Mouse (Mus musculus) liver, embryonic 15.5 days (tissue): ENCODE results near the gene Lingo1. TPM values are rescaled to one million over a fixed set of nuclear protein-coding genes. Genes with fewer than 3 reads are reported as not detected.

Experiments used
- ATAC-seq: fragments of 200-750 bp; cut with Nextera tagmentation; 2 replicates; pipeline ENCODE4 v1.8.0; 2017; ENCODE audit warnings: moderate number of reproducible peaks, mild to moderate bottlenecking, moderate library complexity; ENCODE audit not compliant: insufficient read depth
- H3K27ac ChIP-seq: fragments of 300-500 bp; sonication (generic); replicated peaks from 2 replicates; pipeline ENCODE4 v1.5.1; 2015; ENCODE audit warnings: mild to moderate bottlenecking, inconsistent platforms
- H3K27me3 ChIP-seq: fragments of 300-500 bp; sonication (generic); 2 replicates; pipeline ENCODE4 v1.6.1; 2015; ENCODE audit warnings: mild to moderate bottlenecking, inconsistent platforms
- H3K36me3 ChIP-seq: fragments of 300-500 bp; sonication (generic); replicated peaks from 2 replicates; pipeline ENCODE4 v1.6.1; 2015; ENCODE audit warnings: moderate library complexity, mild to moderate bottlenecking, inconsistent platforms
- H3K4me1 ChIP-seq: fragments of 300-500 bp; sonication (generic); replicated peaks from 2 replicates; pipeline ENCODE4 v1.6.1; 2015; ENCODE audit warnings: inconsistent platforms
- H3K4me2 ChIP-seq: fragments of 300-500 bp; sonication (generic); 2 replicates; pipeline ENCODE4 v1.6.1; 2015; ENCODE audit warnings: moderate library complexity, mild to moderate bottlenecking, inconsistent platforms
- H3K4me3 ChIP-seq: fragments of 300-500 bp; sonication (generic); replicated peaks from 2 replicates; pipeline ENCODE4 v1.5.1; 2015; ENCODE audit warnings: mild to moderate bottlenecking, inconsistent platforms
- H3K9ac ChIP-seq: fragments of 300-500 bp; sonication (generic); 2 replicates; pipeline ENCODE4 v1.6.1; 2015; ENCODE audit warnings: moderate library complexity, mild to moderate bottlenecking, inconsistent platforms
- H3K9me3 ChIP-seq: fragments of 300-500 bp; sonication (generic); replicated peaks from 2 replicates; pipeline ENCODE4 v1.6.1; 2016; ENCODE audit warnings: inconsistent platforms
- WGBS: fragments of 180-500 bp; shearing (Covaris S2); methylation state at CpG from one replicate; pipeline ENCODE4 v1.1.7; 2015; ENCODE audit warnings: mixed read lengths; ENCODE audit not compliant: insufficient replicate concordance; 5-methylcytosine and 5-hydroxymethylcytosine counted together
- polyA plus RNA-seq: library from polyadenylated mRNA; unstranded; fragments of >200 nt; fragmentation: Nextera tagmentation; extraction: Ambion mirVana; gene quantifications from 2 replicates; pipeline ENCODE4 v1.2.1, GENCODE M21; 2015

Lingo1 gene
- polyA plus RNA-seq, 1 experiment from 2014 or later = 0.24 TPM

DNA sequence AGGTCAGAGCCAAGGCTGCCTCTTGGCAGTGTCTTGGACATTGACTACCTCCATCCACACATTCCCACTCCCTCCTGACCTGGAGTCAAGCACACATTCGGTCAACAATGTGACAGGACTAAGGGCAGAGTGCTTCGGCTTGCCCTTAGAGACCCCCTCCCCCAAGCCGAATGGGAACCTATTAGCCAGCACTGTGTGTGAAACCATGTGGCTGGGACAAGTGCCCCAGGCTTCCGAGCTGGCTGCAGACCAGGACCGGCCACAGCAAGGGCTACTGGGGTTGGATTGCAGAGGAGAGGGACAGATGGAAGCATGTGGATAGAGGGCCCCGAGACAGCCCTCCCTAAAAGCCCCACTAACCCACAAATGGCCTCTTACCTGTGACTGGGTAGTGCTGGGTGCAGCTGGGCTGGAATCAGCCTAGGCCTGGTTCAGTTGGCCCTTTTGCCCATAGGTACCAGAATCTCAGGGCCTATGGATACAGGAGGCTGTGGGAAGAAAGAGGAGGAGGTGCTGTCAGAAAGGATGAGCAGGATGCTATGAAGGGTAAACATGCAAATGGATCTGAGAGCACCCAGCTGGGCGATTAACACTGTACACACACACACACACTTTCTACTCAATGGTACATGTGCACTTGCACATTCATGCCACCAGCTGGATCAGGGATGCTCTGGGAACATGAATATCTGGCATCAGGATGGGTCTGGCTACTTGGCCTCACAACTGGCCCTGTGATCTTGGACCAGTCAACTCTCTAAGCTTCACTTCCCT is 20.9 kb downstream of the Lingo1 start:
- H3K36me3 ChIP-seq = no peaks in the 10 kb centered on the region
- H3K9me3 ChIP-seq = no peaks in the 10 kb centered on the region
- no peak overlapping the region for H3K4me2 ChIP-seq
- H3K4me1 ChIP-seq = no peaks in the 10 kb centered on the region
- ATAC-seq = no peak
- H3K4me3 ChIP-seq = no peak overlapping the region
- H3K27ac ChIP-seq = no peak overlapping the region
- H3K27me3 ChIP-seq = 0 out of 2 replicates have a peak, but pooled peaks cover 4% of the 10 kb centered on the region
- WGBS = 45% methylated on average over 7 of the region's 7 CpGs
- H3K9ac ChIP-seq = no peak overlapping the region

DNA sequence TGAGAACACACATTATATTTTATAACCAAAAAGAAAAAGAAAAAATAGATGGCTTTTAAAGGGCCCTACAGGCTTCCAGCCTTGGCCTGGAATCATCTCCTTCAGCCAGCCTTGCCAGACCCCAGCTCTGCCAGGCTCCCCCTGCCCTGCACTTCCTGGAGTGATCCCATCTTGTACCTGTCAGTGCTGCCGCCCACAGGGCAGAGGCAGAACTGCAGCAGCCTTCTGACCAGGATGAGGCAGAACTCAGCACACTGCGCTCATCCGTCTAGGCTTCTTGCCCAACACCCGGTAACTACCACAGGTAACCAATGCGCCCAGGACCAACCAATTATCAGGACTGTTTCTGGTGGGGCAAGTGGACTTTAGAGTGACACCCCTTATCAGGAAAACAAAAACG is 22.0 kb downstream of the Lingo1 start:
- Histone ChIP-seq H3K9ac (no peak overlapping the region), H3K27me3 (0 out of 2 replicates have a peak, but pooled peaks cover 4% of the 10 kb centered on the region), H3K4me1 (no peaks in the 10 kb centered on the region), H3K4me3 (no peak overlapping the region), H3K36me3 (no peaks in the 10 kb centered on the region), H3K4me2 (no peak overlapping the region), H3K9me3 (no peaks in the 10 kb centered on the region), H3K27ac (no peak overlapping the region)
- no peak for ATAC-seq
- 26% methylated on average over 6 of the region's 6 CpGs for WGBS

DNA sequence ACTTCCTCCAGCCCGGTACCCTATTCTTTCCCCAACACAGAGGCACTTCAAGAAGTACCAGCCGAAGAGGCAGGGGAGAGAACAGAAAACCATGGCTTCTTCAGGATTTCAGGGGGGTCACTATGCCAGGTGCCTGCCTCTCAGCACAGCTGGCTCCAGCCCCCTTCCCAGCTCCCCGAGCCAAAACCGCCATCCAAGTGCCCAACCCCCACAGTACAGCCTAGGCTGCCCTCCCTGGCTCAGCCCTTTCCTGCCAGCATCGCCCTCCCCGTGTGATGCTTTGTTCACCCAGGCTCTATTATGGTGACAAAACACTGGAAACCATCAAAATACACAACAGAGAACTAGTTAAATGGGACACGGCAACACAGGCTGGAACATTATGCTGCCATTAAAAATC is 22.6 kb downstream of the Lingo1 start:
- Histone ChIP-seq H3K4me1 (no peaks in the 10 kb centered on the region), H3K9ac (no peak overlapping the region), H3K36me3 (no peaks in the 10 kb centered on the region), H3K27ac (no peak overlapping the region), H3K27me3 (0 out of 2 replicates have a peak, but pooled peaks cover 4% of the 10 kb centered on the region), H3K9me3 (no peaks in the 10 kb centered on the region), H3K4me2 (no peak overlapping the region), H3K4me3 (no peak overlapping the region)
- ATAC-seq = no peak
- WGBS = 67% methylated on average over 7 of the region's 7 CpGs

DNA sequence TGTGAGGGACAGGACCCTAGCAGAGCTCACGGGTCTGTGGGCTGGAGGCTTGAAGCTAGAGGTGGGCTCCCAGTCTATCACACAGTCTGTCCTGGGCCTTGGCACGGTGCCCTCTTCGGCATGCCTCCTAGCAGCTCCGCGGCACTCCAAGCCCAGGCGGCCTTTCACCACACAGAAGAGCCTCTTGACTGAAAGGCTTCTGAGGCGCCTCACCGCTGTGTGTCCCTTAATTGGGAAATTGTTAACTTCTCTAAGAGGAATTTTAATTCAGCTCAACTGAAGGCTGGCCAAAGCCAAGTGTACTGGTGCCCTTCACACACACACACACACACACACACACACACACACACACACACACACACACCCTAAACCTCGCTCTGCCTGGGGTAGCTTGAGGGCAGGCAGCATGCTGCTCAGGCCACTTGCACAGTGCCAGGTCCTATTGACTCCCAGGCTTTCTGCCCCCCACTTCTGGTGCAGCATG is 28.6 kb downstream of the Lingo1 start:
- no peak for ATAC-seq
- Histone ChIP-seq H3K4me3 (no peak overlapping the region), H3K9ac (no peak overlapping the region), H3K36me3 (no peaks in the 10 kb centered on the region), H3K4me2 (no peak overlapping the region), H3K4me1 (no peaks in the 10 kb centered on the region), H3K9me3 (no peaks in the 10 kb centered on the region), H3K27me3 (no peaks in the 10 kb centered on the region), H3K27ac (no peak overlapping the region)
- WGBS = 67% methylated on average over 9 of the region's 9 CpGs

DNA sequence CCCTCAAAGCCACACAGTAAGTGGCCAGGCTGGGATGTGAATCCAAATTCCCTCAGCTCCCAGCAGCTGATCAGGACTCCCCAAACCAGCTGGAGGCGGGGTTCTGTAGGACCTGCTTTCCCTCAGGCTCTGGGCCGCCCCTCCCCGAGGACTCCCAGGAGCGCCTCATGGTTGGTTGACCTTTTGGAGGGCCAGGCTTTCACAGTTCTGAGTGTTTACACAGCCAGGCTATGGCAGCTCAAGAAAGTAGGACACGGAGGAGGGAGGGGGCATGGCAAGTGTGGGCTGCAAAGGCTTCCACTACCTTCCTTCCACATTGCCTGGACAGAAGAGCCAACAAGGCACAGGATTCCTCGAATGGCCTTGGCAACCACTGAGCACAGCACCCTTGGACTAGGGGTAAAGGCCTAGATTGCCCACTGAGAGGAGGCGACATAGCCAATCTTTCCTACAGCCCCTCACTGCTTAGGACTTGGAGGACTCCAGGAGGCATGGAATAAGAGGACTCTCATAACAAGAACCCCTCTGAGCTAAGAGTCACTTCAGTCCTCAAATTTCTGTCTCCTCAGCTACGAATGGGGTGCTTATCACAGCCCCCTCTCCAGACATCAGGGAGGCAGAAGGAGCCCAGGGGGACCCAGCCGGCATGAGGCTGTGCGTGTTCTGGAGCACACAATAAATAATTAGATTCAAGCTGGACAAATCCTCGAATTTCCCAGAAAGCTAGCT is 29.5 kb downstream of the Lingo1 start:
- Histone ChIP-seq H3K4me1 (no peaks in the 10 kb centered on the region), H3K9ac (no peak overlapping the region), H3K9me3 (no peaks in the 10 kb centered on the region), H3K4me2 (no peak overlapping the region), H3K27ac (no peak overlapping the region), H3K27me3 (no peaks in the 10 kb centered on the region), H3K36me3 (no peaks in the 10 kb centered on the region), H3K4me3 (no peak overlapping the region)
- ATAC-seq = no peak
- WGBS = 41% methylated on average over 11 of the region's 11 CpGs

DNA sequence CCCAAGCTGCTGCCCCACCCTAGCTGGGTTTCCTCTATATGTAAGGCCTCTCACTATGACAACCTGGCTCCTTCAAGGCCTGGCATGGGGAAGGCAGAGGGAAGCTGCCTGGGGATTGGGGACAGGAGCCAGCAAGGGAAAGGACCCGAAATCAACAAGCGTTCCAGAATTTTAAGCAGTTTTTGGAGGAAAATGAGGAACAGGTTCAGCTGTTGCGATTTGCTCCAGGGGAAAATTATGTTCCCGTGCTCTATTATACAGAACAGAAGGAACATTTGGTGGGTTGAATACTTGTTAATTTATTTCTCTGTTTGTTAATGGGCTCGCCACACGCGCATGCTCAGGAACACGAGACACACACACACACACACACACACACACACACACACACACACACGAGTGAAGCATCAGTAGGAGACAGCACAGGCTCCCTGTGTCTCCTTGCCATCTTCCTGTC is 34.1 kb downstream of the Lingo1 start:
- Histone ChIP-seq H3K4me2 (no peak overlapping the region), H3K27me3 (no peaks in the 10 kb centered on the region), H3K4me1 (no peaks in the 10 kb centered on the region), H3K4me3 (no peak overlapping the region), H3K9me3 (no peaks in the 10 kb centered on the region), H3K27ac (no peak overlapping the region), H3K9ac (no peak overlapping the region), H3K36me3 (no peaks in the 10 kb centered on the region)
- WGBS = 74% methylated on average over 9 of the region's 9 CpGs
- ATAC-seq = no peak

DNA sequence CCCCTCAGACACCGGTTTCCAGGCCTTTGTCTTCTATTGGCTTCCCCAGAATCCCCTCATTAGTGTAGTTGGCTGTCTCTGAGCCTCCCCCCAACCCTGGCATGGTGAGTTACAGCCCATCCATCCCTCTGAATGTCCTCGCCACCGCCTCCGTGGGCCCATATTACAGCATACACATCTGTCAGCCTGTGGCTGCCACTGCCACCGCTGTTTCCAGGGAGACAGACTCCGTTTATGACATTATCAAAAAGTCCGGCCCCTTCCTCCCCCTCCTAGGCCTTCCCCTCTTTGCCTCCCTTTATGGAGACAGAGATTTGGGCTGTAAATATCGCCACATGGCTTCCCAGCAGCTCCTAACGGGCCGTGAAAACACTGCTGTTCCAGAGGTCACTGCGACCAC is 38.5 kb downstream of the Lingo1 start:
- Histone ChIP-seq H3K9me3 (no peaks in the 10 kb centered on the region), H3K4me3 (no peak overlapping the region), H3K36me3 (no peaks in the 10 kb centered on the region), H3K27me3 (no peaks in the 10 kb centered on the region), H3K9ac (no peak overlapping the region), H3K4me1 (no peaks in the 10 kb centered on the region), H3K27ac (no peak overlapping the region), H3K4me2 (no peak overlapping the region)
- ATAC-seq = no peak
- 32% methylated on average over 11 of the region's 11 CpGs for WGBS

DNA sequence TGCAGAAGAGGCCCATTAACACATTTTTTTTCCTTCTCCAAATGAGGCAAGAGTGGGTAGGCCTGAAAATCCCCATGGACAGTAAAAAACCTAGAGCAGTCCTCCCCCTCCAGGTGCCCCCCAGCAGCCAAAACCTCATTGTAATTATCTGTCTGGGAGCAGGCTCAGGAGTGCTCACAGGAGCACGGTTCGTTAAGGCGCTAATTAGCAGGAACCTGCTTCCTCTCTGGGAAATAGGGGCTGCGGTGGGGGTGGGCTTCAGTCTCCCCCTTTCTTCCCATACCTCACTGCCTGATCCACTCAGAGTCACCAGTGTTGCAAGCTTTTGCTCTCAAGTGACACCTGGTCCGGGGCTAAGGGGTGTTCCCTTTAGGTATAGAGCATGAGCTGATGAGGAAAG is 41.1 kb downstream of the Lingo1 start:
- Histone ChIP-seq H3K27ac (no peak overlapping the region), H3K27me3 (no peaks in the 10 kb centered on the region), H3K4me3 (no peak overlapping the region), H3K4me2 (no peak overlapping the region), H3K4me1 (no peaks in the 10 kb centered on the region), H3K9me3 (no peaks in the 10 kb centered on the region), H3K36me3 (no peaks in the 10 kb centered on the region), H3K9ac (no peak overlapping the region)
- no peak for ATAC-seq
- 78% methylated on average over 5 of the region's 5 CpGs for WGBS

DNA sequence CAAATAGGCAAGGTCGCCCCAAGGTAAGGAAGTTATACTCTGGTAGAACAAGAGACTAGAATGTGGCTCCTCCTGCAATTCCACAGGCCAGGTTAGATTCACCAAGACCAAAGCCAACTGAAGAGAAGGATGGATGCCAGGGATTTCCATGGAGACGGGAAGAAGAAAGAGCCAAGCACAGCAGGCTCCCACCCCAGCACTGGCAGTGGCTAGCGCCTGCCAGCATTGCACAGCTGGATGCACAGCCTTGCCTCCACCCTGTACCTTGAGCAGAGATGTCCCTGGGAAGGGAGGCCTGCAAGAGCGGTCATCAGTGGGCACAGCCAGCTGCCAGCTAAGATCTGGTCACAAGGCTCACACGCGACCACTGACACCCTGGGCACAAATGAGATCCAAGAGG is 42.9 kb downstream of the Lingo1 start:
- WGBS = 62% methylated on average over 6 of the region's 6 CpGs
- H3K4me2 ChIP-seq = no peak overlapping the region
- no peak for ATAC-seq
- no peak overlapping the region for H3K9ac ChIP-seq
- no peaks in the 10 kb centered on the region for H3K36me3 ChIP-seq
- H3K27ac ChIP-seq = no peak overlapping the region
- no peaks in the 10 kb centered on the region for H3K4me1 ChIP-seq
- H3K4me3 ChIP-seq = no peak overlapping the region
- H3K27me3 ChIP-seq = no peaks in the 10 kb centered on the region
- no peaks in the 10 kb centered on the region for H3K9me3 ChIP-seq

DNA sequence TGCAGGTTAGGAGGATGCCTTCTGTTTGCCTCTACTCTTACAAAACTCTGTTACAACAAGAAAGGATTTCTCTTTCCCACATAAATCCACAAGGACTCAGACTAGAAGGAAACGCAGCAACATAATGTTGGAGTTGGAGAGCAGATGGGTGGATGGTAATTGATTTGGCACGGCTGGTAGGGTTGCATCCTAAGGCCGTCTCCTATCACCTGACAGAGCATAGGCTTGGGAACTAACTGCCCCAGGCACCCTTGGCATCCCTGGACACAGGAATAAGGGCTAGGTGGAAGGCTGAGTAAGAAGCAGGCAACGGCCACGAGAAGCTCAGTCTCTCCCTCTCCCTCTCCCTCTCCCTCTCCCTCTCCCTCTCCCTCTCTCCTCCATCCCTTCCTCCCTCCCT is 48.2 kb downstream of the Lingo1 start:
- Histone ChIP-seq H3K9ac (no peak overlapping the region), H3K9me3 (no peaks in the 10 kb centered on the region), H3K27ac (no peak overlapping the region), H3K4me3 (no peak overlapping the region), H3K36me3 (no peaks in the 10 kb centered on the region), H3K4me1 (no peaks in the 10 kb centered on the region), H3K27me3 (no peaks in the 10 kb centered on the region), H3K4me2 (no peak overlapping the region)
- no peak for ATAC-seq
- WGBS = 64% methylated on average over 5 of the region's 5 CpGs

DNA sequence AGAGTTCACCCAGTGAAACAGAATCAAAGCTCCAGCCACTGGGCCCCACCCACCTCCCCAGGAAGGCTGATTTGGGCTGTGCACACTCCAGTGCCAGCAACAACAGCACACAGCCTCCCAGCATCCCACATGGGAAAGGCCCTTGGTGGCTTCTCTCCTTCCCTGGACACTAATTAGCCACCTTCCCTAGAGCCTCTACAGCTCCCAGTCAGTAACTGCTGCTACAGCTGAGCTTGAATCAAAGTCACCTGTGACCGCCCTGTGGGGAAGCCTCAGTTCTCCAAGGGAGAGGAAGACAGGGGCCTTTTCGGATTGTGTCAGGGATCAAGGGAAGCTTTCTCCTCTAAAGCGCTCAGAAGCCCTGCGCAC is 49.4 kb downstream of the Lingo1 start:
- H3K9me3 ChIP-seq = no peaks in the 10 kb centered on the region
- H3K4me1 ChIP-seq = no peaks in the 10 kb centered on the region
- 60% methylated on average over 4 of the region's 4 CpGs for WGBS
- no peak overlapping the region for H3K4me2 ChIP-seq
- H3K4me3 ChIP-seq = no peak overlapping the region
- H3K9ac ChIP-seq = no peak overlapping the region
- H3K27me3 ChIP-seq = no peaks in the 10 kb centered on the region
- no peaks in the 10 kb centered on the region for H3K36me3 ChIP-seq
- ATAC-seq = no peak
- H3K27ac ChIP-seq = no peak overlapping the region
